Mouse (Mus musculus) small intestine, adult 2 months (tissue): ENCODE results near the gene Tex48.

Experiments
- CTCF ChIP-seq: fragments of 200-500 bp; IDR thresholded peaks from 2 replicates; pipeline ENCODE4 v1.5.1; 2012; ENCODE audit warnings: low read depth, mild to moderate bottlenecking, control low read depth, inconsistent platforms, low read length, moderate library complexity, mixed read lengths; ENCODE audit not compliant: insufficient replicate concordance, insufficient read length; ENCODE audit errors: extremely low read depth
- POLR2A ChIP-seq: fragments of 200-500 bp; IDR thresholded peaks from 2 replicates; pipeline ENCODE4 v1.6.1; 2012; ENCODE audit warnings: low read depth, mild to moderate bottlenecking, control low read depth, inconsistent platforms, low read length, moderate library complexity

DNA sequence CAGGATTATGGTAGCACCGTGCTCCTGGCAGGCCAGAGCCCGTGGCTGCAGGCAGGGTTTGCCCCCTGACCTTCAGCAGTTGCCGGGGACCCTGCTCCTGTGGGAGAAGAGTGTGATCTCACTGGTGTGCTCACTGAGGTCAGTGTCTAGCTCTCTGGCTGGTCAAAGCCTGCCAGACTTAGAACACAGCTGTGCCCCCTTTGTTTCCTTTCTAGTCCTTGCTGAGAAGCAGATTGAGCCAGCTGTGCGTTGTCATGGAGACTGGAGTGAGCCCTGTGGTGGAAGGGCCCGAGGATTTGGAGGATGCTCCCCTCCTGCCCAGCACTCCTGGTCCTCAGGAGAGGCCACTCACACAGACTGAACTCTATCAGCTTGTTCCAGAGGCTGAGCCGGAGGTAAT is 42.1 kb downstream of the Tex48 start:
- no peak for TF ChIP-seq CTCF
- TF ChIP-seq POLR2A: no peak
